Mouse (Mus musculus) ZHBTc4 (cell line): ENCODE results near the gene Rnf181.
A peak's percentile ranks its signal among the peaks of the same experiment; 100 is the strongest.

Experiments used
- DNase-seq: peaks from one replicate; pipeline ENCODE4 v3.0.0-alpha.2; 2011; ENCODE audit warnings: low read depth, low spot score

The Rnf181 gene

GRCm38 (mm10) chr6:72329019-72329418 lies 37.7 kb downstream of the Rnf181 start:
- no peak for DNase-seq

GRCm38 (mm10) chr6:72326274-72326673 lies 40.5 kb downstream of the Rnf181 start:
- DNase-seq = peak; percentile 40

DNA sequence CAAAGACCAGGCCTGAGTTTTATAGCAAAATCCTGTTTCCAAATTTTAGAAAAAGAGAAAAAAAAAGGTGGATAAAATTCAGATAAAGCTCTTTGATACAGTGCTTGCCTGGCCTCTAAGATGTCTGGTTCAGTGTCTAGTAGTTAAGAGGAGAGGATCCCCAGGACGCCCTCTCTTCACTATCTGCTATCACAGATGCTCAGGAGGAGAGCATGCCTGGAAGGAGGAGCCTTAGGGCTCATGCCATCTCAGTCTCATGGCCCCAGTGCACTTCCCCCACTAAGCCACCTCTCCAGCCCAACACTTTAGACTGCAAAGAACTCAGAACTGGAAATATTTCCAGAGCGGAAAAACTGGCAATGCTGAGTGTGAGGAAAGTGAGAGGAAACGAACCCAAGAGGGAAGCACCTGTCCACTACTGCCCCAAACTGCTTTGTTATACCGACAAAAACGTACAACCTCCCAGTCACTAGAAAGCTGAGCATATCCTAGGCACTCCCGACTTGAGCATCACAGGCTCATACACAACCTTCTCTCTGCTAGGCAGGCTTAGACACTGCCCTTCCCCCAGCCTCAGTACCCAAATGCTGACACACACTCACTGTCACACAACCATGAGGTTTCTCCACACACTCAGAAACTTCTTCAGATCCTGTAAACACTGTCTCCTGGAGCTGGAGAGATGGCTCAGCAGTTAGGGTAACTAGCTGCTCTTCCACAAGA lies 42.8 kb downstream of the Rnf181 start:
- no peak for DNase-seq

GRCm38 (mm10) chr6:72322936-72323335 lies 43.8 kb downstream of the Rnf181 start:
- peak; percentile 59 for DNase-seq

DNA sequence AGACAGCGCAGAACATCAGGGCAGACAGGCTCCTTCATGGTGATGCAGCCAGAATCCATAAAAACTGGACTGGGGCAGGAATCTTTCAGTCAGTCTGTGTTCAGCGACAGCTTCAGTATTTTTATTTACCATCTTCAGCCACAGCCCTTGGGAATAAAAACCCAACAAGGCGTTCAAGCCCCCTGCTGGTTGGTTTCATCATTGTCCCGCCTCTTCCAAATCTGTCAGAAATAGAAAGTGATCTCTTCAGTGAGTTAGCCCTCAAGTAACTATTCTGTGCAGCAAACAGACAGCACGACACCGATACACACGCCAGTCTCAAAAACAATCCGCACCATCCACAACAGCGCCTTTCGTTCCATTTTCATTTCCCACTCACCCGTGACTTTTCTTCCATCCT lies 47.7 kb downstream of the Rnf181 start:
- peak; percentile 69 for DNase-seq

DNA sequence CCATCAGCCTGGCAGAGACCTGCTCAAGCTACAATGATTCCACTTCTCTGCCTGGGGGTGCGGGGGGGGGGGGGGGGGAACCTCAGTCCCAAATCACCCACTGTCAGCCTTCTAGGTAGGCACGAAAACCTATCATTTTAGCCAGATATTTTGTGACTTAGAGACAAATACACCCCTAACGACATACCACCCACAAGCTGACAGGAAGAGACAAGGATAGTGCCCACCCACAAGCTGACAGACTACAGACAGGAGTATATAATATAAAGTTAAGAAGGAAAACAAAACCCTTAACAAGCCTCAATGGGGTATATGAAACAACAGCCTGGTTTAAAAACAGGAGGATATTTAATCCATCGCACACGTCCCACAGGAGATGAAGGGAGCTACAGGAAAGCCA lies 48.3 kb downstream of the Rnf181 start:
- no peak for DNase-seq

DNA sequence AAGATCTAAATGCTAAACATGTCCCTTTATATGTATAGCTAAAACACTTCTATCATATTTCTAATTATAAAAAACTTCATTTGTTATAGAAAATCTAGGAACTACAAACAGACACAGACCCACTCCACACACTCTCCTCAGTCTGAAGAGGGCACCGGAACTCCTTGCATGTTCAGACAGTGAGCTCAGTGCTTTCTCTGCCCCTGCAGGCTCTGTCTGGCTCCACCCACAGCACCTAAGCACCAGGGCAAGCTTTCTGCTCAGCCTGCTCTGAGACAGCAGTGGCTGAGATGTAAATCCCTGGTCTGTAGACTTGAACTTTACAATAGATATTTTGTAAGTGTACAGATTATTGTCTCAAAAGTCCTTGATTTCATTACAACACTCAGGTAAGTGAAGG lies 50.7 kb downstream of the Rnf181 start:
- DNase-seq = peak; percentile 39

DNA sequence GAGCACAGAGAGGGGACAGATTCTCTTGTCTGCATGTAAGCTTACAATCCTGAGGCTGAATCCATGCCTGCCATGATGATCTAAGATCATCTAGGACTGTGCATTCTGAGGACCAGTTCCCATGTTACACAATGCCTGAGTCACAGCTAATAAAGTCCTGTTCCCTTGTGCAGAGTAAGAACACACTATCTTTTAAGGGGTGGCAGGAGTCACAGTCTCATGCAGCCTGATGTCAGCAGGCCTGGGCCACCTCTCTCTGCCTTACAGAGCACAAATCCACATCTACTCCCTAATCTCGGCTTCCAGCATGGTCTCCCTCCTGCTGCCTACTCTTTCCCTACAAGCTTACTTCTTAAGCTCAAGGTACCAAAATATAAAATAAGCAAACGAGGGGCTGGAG lies 51.4 kb downstream of the Rnf181 start:
- no peak for DNase-seq

- DNase-seq = no peak
Observed at GRCm38 (mm10) chr6:72313124-72313867, 53.5 kb downstream of the Rnf181 start.

- DNase-seq = no peak
Observed at GRCm38 (mm10) chr6:72312198-72312597, 54.6 kb downstream of the Rnf181 start.
